Mouse (Mus musculus) A20 (cell line): ENCODE measurements around the gene Emx2.

ENCODE experiments used
- DNase-seq: peaks from one replicate; pipeline ENCODE4 v3.0.0-alpha.2; 2011; ENCODE audit warnings: low read depth, low spot score

Emx2 gene

GRCm38 (mm10) chr19:59461481-59462421, 3.6 kb downstream of the Emx2 start:
- DNase-seq, result no peak

- DNase-seq, result no peak
Measured at GRCm38 (mm10) chr19:59462459-59463292, 4.5 kb downstream of the Emx2 start.

GRCm38 (mm10) chr19:59463842-59464443, 5.8 kb downstream of the Emx2 start:
- DNase-seq, result no peak

- no peak for DNase-seq
Measured at GRCm38 (mm10) chr19:59465281-59465680, 7.1 kb downstream of the Emx2 start.

GRCm38 (mm10) chr19:59465751-59466410, 7.7 kb downstream of the Emx2 start:
- no peak for DNase-seq

- DNase-seq, result no peak
Measured at GRCm38 (mm10) chr19:59466417-59466937, 8.3 kb downstream of the Emx2 start.

GRCm38 (mm10) chr19:59467016-59467412, 8.8 kb downstream of the Emx2 start:
- no peak for DNase-seq

GRCm38 (mm10) chr19:59467413-59468064, 9.4 kb downstream of the Emx2 start:
- no peak for DNase-seq

GRCm38 (mm10) chr19:59468065-59468810, 10.1 kb downstream of the Emx2 start:
- no peak for DNase-seq

GRCm38 (mm10) chr19:59469035-59469949, 11.1 kb downstream of the Emx2 start:
- DNase-seq, result no peak

GRCm38 (mm10) chr19:59470074-59470630, 12.0 kb downstream of the Emx2 start:
- DNase-seq, result no peak

GRCm38 (mm10) chr19:59470913-59471312, 12.7 kb downstream of the Emx2 start:
- DNase-seq, result no peak

- no peak for DNase-seq
Measured at GRCm38 (mm10) chr19:59472844-59473243, 14.7 kb downstream of the Emx2 start.

- no peak for DNase-seq
Measured at GRCm38 (mm10) chr19:59479912-59480311, 21.7 kb downstream of the Emx2 start.

- DNase-seq, result no peak
Measured at GRCm38 (mm10) chr19:59480563-59480962, 22.4 kb downstream of the Emx2 start.

GRCm38 (mm10) chr19:59492258-59492657, 34.1 kb downstream of the Emx2 start:
- no peak for DNase-seq

- DNase-seq, result no peak
Measured at GRCm38 (mm10) chr19:59496832-59497231, 38.7 kb downstream of the Emx2 start.

- no peak for DNase-seq
Measured at GRCm38 (mm10) chr19:59508896-59509295, 50.7 kb downstream of the Emx2 start.

- DNase-seq, result no peak
Measured at GRCm38 (mm10) chr19:59513181-59513580, 55.0 kb downstream of the Emx2 start.
